Mouse (Mus musculus) kidney, embryonic 14.5 days (tissue): ENCODE data around the gene Slc34a1. TPM values are rescaled to one million over a fixed set of nuclear protein-coding genes. Genes with fewer than 3 reads are reported as not detected.

ENCODE experiments used
- ATAC-seq: fragments of 200-750 bp; cut with Nextera tagmentation; 2 replicates; pipeline ENCODE4 v1.8.0; 2017; ENCODE audit warnings: moderate number of reproducible peaks, mild to moderate bottlenecking, moderate TSS enrichment, moderate library complexity; ENCODE audit not compliant: low FRiP score, low TSS enrichment
- H3K27ac ChIP-seq: fragments of 300-500 bp; sonication (generic); 2 replicates; pipeline ENCODE4 v1.5.1; 2014; ENCODE audit warnings: low read depth, mild to moderate bottlenecking, low read length, moderate library complexity, mixed read lengths
- H3K27me3 ChIP-seq: fragments of 300-500 bp; sonication (generic); 2 replicates; pipeline ENCODE4 v1.6.1; 2014; ENCODE audit warnings: mild to moderate bottlenecking, low read length; ENCODE audit not compliant: control insufficient read depth, insufficient read depth
- H3K36me3 ChIP-seq: fragments of 300-500 bp; sonication (generic); 2 replicates; pipeline ENCODE4 v1.6.1; 2014; ENCODE audit warnings: low read length, mixed read lengths; ENCODE audit not compliant: control insufficient read depth, insufficient read depth
- H3K4me1 ChIP-seq: fragments of 300-500 bp; sonication (generic); 2 replicates; pipeline ENCODE4 v1.6.1; 2014; ENCODE audit warnings: low read length, mixed read lengths; ENCODE audit not compliant: control insufficient read depth, insufficient read depth
- H3K4me2 ChIP-seq: fragments of 300-500 bp; sonication (generic); replicated peaks from 2 replicates; pipeline ENCODE4 v1.6.1; 2014; ENCODE audit warnings: low read depth, mild to moderate bottlenecking, low read length
- H3K4me3 ChIP-seq: fragments of 300-500 bp; sonication (generic); 2 replicates; pipeline ENCODE4 v1.5.1; 2014; ENCODE audit warnings: mild to moderate bottlenecking, low read length
- H3K9ac ChIP-seq: fragments of 300-500 bp; sonication (generic); 2 replicates; pipeline ENCODE4 v1.6.1; 2014; ENCODE audit warnings: low read depth, mild to moderate bottlenecking, low read length, moderate library complexity
- H3K9me3 ChIP-seq: fragments of 300-500 bp; sonication (generic); 2 replicates; pipeline ENCODE4 v1.6.1; 2016; ENCODE audit warnings: low read length; ENCODE audit not compliant: control insufficient read depth
- WGBS: fragments of 180-500 bp; shearing (Covaris S2); extraction: QIAGEN DNeasy Blood & Tissue Kit; methylation state at CpG from one replicate; pipeline ENCODE4 v1.1.7; 2014; 5-methylcytosine and 5-hydroxymethylcytosine counted together
- polyA plus RNA-seq: library from polyadenylated mRNA; unstranded; fragments of >200 nt; fragmentation: Nextera tagmentation; extraction: Ambion mirVana; gene quantifications from 2 replicates; pipeline ENCODE4 v1.2.1, GENCODE M21; 2014

The Slc34a1 gene
- polyA plus RNA-seq, 1 experiment from 2014 or later = 39.4 TPM

GRCm38 (mm10) chr13:55374206-55374924 is 23.6 kb upstream of the Slc34a1 start:
- Histone ChIP-seq H3K36me3 (no peaks in the 10 kb centered on the region), H3K4me3 (no peak overlapping the region), H3K27ac (no peak overlapping the region), H3K4me2 (no peak overlapping the region), H3K27me3 (peaks cover 20% of the 10 kb centered on the region), H3K9me3 (no peaks in the 10 kb centered on the region), H3K4me1 (no peaks in the 10 kb centered on the region), H3K9ac (no peak overlapping the region)
- ATAC-seq = no peak
- WGBS = 56% methylated on average over 6 of the region's 6 CpGs

GRCm38 (mm10) chr13:55375877-55376276 is 22.1 kb upstream of the Slc34a1 start:
- Histone ChIP-seq H3K9me3 (no peaks in the 10 kb centered on the region), H3K9ac (no peak overlapping the region), H3K36me3 (no peaks in the 10 kb centered on the region), H3K4me2 (no peak overlapping the region), H3K27ac (no peak overlapping the region), H3K27me3 (peaks cover 29% of the 10 kb centered on the region), H3K4me1 (no peaks in the 10 kb centered on the region), H3K4me3 (no peak overlapping the region)
- 70% methylated on average over 2 of the region's 2 CpGs for WGBS
- no peak for ATAC-seq

- WGBS = 6% methylated on average over 32 of the region's 32 CpGs
- peak; percentile 24; the same call in 1 of the 2 replicates for ATAC-seq
- H3K4me3 ChIP-seq = peak overlapping the region; percentile 8; the same call in 1 of the 2 replicates
Observed at GRCm38 (mm10) chr13:55378907-55379580, 18.9 kb upstream of the Slc34a1 start.

GRCm38 (mm10) chr13:55381790-55382189 is 16.2 kb upstream of the Slc34a1 start:
- H3K27me3 ChIP-seq = peaks cover 29% of the 10 kb centered on the region
- ATAC-seq = no peak
- 68% methylated on average over 4 of the region's 4 CpGs for WGBS
- no peaks in the 10 kb centered on the region for H3K9me3 ChIP-seq
- no peak overlapping the region for H3K9ac ChIP-seq
- H3K4me2 ChIP-seq = no peak overlapping the region
- no peaks in the 10 kb centered on the region for H3K36me3 ChIP-seq
- no peak overlapping the region for H3K27ac ChIP-seq
- no peaks in the 10 kb centered on the region for H3K4me1 ChIP-seq
- H3K4me3 ChIP-seq = no peak overlapping the region

More at GRCm38 (mm10) chr13:55378907-55379580, 18.9 kb upstream of the Slc34a1 start:
- no peaks in the 10 kb centered on the region for H3K36me3 ChIP-seq
- H3K4me2 ChIP-seq = peak overlapping the region; percentile 22
- no peak overlapping the region for H3K27ac ChIP-seq
- H3K9me3 ChIP-seq = no peaks in the 10 kb centered on the region
- no peaks in the 10 kb centered on the region for H3K4me1 ChIP-seq
- no peak overlapping the region for H3K9ac ChIP-seq
- H3K27me3 ChIP-seq = peaks cover 29% of the 10 kb centered on the region

GRCm38 (mm10) chr13:55390644-55391043 is 7.3 kb upstream of the Slc34a1 start:
- WGBS = 79% methylated on average over 3 of the region's 3 CpGs
- H3K4me1 ChIP-seq = no peaks in the 10 kb centered on the region
- no peaks in the 10 kb centered on the region for H3K9me3 ChIP-seq
- H3K4me3 ChIP-seq = no peak overlapping the region
- no peak overlapping the region for H3K4me2 ChIP-seq
- H3K27me3 ChIP-seq = no peaks in the 10 kb centered on the region
- no peak overlapping the region for H3K9ac ChIP-seq
- H3K27ac ChIP-seq = no peak overlapping the region; the same call in 1 of the 2 replicates
- no peak for ATAC-seq
- H3K36me3 ChIP-seq = no peaks in the 10 kb centered on the region

- H3K9ac ChIP-seq = no peak overlapping the region
- H3K27me3 ChIP-seq = no peaks in the 10 kb centered on the region
- H3K36me3 ChIP-seq = no peaks in the 10 kb centered on the region
- H3K4me2 ChIP-seq = no peak overlapping the region
- no peak overlapping the region for H3K4me3 ChIP-seq
- WGBS = 75% methylated on average over 1 of the region's 1 CpGs
- H3K27ac ChIP-seq = no peak overlapping the region
- H3K9me3 ChIP-seq = no peaks in the 10 kb centered on the region
- no peaks in the 10 kb centered on the region for H3K4me1 ChIP-seq
- ATAC-seq = 0 out of 2 replicates have a peak, but pooled peaks have one; percentile 24
Observed at GRCm38 (mm10) chr13:55391626-55392029, 6.4 kb upstream of the Slc34a1 start.

GRCm38 (mm10) chr13:55392933-55393332 is 5.1 kb upstream of the Slc34a1 start:
- Histone ChIP-seq H3K4me1 (no peaks in the 10 kb centered on the region), H3K4me3 (no peak overlapping the region)
- ATAC-seq = no peak

GRCm38 (mm10) chr13:55399300-55400038 is 1.5 kb downstream of the Slc34a1 start:
- no peaks in the 10 kb centered on the region for H3K4me1 ChIP-seq
- no peak overlapping the region for H3K4me3 ChIP-seq
- no peak overlapping the region for H3K4me2 ChIP-seq
- H3K9ac ChIP-seq = no peak overlapping the region
- 74% methylated on average over 5 of the region's 5 CpGs for WGBS
- no peak overlapping the region for H3K27ac ChIP-seq
- no peaks in the 10 kb centered on the region for H3K36me3 ChIP-seq
- ATAC-seq = no peak
- no peaks in the 10 kb centered on the region for H3K27me3 ChIP-seq
- H3K9me3 ChIP-seq = no peaks in the 10 kb centered on the region

More at GRCm38 (mm10) chr13:55392933-55393332, 5.1 kb upstream of the Slc34a1 start:
- Histone ChIP-seq H3K9me3 (no peaks in the 10 kb centered on the region), H3K27ac (no peak overlapping the region), H3K9ac (no peak overlapping the region), H3K27me3 (no peaks in the 10 kb centered on the region), H3K36me3 (no peaks in the 10 kb centered on the region), H3K4me2 (no peak overlapping the region)
- 72% methylated on average over 4 of the region's 4 CpGs for WGBS

- no peak overlapping the region for H3K4me2 ChIP-seq
- H3K27me3 ChIP-seq = no peaks in the 10 kb centered on the region
- no peak overlapping the region for H3K9ac ChIP-seq
- ATAC-seq = no peak
- H3K9me3 ChIP-seq = no peaks in the 10 kb centered on the region
- WGBS = 94% methylated on average over 1 of the region's 1 CpGs
- no peak overlapping the region for H3K4me3 ChIP-seq
- no peaks in the 10 kb centered on the region for H3K36me3 ChIP-seq
- no peaks in the 10 kb centered on the region for H3K4me1 ChIP-seq
- no peak overlapping the region for H3K27ac ChIP-seq
Observed at GRCm38 (mm10) chr13:55400039-55400346, 2.0 kb downstream of the Slc34a1 start.
